Mouse (Mus musculus): ENCODE measurements around the gene Cep70. TPM values are rescaled to one million over a fixed set of nuclear protein-coding genes. Genes with fewer than 3 reads are reported as not detected.

Gene Cep70
- total and polyA plus RNA-seq, 3 experiments: 7.3 to 7.6 TPM; not detected in 1

DNA sequence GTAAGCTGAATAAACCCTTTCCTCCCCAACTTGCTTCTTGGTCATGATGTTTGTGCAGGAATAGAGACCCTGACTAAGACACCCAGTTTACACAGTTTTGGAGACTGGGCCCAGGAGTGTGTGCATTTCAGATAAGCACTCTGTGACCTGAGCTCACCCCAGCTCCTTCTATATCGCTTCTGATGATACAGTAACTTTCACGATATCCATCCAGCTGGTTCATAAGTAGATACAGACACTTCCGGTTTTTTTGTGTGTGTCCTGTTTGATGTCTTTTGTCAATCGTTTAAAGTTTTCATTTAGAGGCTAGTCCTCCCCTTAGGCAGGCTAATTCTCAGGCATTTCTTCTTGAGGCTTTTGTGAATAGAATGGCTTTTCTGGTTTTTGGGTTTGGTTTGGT, 21.5 kb upstream of the Cep70 start (continued):
- TF ChIP-seq MYB (IDR thresholded peaks at IDR 0.05; ENCODE audit: low read depth, low read length) (no peak), HCFC1 (IDR thresholded peaks at IDR 0.05; ENCODE audit: low read depth, low read length) (no peak; the same call in 1 of the 2 replicates), NELFE (IDR thresholded peaks at IDR 0.05; ENCODE audit: low read depth, low read length) (no peak), UBTF (IDR thresholded peaks at IDR 0.05; ENCODE audit: borderline replicate concordance, insufficient read depth, low read depth, low read length) (no peak)

DNA sequence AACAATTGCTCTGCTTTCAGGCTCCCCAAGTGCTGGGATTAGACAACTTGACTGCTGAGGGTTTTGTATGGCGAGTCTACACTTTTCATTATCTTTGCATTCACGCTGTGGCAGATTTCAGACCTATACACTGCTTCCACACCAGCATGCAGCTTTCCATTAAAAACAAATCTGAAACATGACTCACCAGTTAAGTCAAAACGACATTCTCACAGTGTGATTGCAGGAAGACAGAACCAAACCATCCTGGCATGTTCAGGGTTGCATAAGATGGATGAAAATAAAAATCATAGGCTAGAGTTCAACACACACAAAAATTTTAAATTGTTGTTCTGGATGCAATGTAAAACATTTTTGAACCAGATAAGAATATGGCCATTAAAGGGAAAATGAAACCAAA, 18.6 kb upstream of the Cep70 start:
- Histone ChIP-seq H3K79me2 (ENCODE audit: control insufficient read depth, insufficient read depth, low read length, poor library complexity) (no peaks in the 10 kb centered on the region), H3K36me3 (ENCODE audit: control insufficient read depth in 1 of 2, insufficient read depth in 2 of 2, low read length in 2 of 2) (peaks cover 0 to 19% of the 10 kb centered on the region in 2 experiments; a peak in 2 of 4 replicates), H3K4me3 (ENCODE audit: control insufficient read depth in 1 of 2, insufficient read depth in 1 of 2, low read depth in 2 of 2, low read length in 2 of 2) (no peak overlapping the region), H3K27ac (ENCODE audit: control insufficient read depth, low read depth, low read length) (no peak overlapping the region), H3K27me3 (ENCODE audit: control insufficient read depth in 1 of 2, insufficient read depth in 2 of 2, low read length in 2 of 2) (no peaks in the 10 kb centered on the region), H3K4me1 (ENCODE audit: control insufficient read depth in 1 of 2, insufficient read depth in 2 of 2, low read length in 2 of 2) (peaks cover 11 to 12% of the 10 kb centered on the region in 2 experiments), H3K9me3 (replicated peaks; ENCODE audit: insufficient read depth, low read length) (no peaks in the 10 kb centered on the region), H3K9ac (ENCODE audit: control insufficient read depth, low read depth, low read length, poor library complexity, severe bottlenecking) (no peak overlapping the region)
- TF ChIP-seq ZNF384 (IDR thresholded peaks at IDR 0.05; ENCODE audit: low read depth, low read length): no peak
- TF ChIP-seq MAFK (IDR thresholded peaks at IDR 0.05; ENCODE audit: borderline replicate concordance, low read depth, low read length): no peak
- no peak for TF ChIP-seq ZC3H11A (IDR thresholded peaks at IDR 0.05; ENCODE audit: low read depth, low read length)
- TF ChIP-seq MYB (IDR thresholded peaks at IDR 0.05; ENCODE audit: low read depth, low read length): no peak
- TF ChIP-seq KAT2A (conservative IDR thresholded peaks at IDR 0.05; ENCODE audit: low read depth, low read length): no peak
- no peak for TF ChIP-seq CHD2 (IDR thresholded peaks at IDR 0.05; ENCODE audit: low read length)
- TF ChIP-seq SMC3 (IDR thresholded peaks at IDR 0.05; ENCODE audit: low read depth, low read length): no peak
- TF ChIP-seq NELFE (IDR thresholded peaks at IDR 0.05; ENCODE audit: low read depth, low read length): no peak
- no peak for TF ChIP-seq MXI1 (IDR thresholded peaks at IDR 0.05; ENCODE audit: low read depth, low read length)
- TF ChIP-seq E2F4 (IDR thresholded peaks at IDR 0.05; ENCODE audit: borderline replicate concordance, low read depth, low read length): no peak
- TF ChIP-seq NRF1 (IDR thresholded peaks at IDR 0.05; ENCODE audit: insufficient read depth, low read depth, low read length, poor library complexity, severe bottlenecking): no peak
- TF ChIP-seq POLR2AphosphoS5 (IDR thresholded peaks at IDR 0.05; ENCODE audit: borderline replicate concordance, low read depth, low read length): no peak
- TF ChIP-seq RCOR1 (IDR thresholded peaks at IDR 0.05; ENCODE audit: low read depth, low read length): no peak
- TF ChIP-seq BHLHE40 (IDR thresholded peaks at IDR 0.05; ENCODE audit: borderline replicate concordance, low read depth, low read length): no peak
- TF ChIP-seq UBTF (IDR thresholded peaks at IDR 0.05; ENCODE audit: borderline replicate concordance, insufficient read depth, low read depth, low read length): no peak
- no peak for TF ChIP-seq RAD21 (IDR thresholded peaks at IDR 0.05; ENCODE audit: low read depth, low read length)
- no peak for DNase-seq (ENCODE audit: low read depth, low spot score)

DNA sequence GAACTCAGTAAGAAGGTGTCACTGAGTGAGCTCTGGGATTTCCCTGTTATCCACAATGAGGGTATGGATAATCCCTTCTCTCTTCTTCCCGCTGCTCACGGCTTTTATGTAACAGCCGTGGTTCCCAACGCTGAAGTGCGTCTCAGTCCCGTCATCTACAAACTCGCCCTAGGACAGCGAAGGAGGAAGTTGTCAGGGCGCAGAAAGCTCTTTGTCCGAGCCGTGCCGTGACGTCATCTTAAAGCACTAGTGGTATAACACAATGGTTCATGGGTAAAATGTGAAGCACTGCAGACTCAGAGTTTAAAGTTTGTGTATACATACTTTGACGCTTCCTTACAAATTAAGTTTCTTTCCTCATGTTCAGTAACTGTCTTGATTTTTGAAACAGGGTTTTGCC, 13.7 kb upstream of the Cep70 start:
- DNase-seq (ENCODE audit: low read depth, low spot score): peak; percentile 76
- no peak for TF ChIP-seq MAFK (IDR thresholded peaks at IDR 0.05; ENCODE audit: borderline replicate concordance, low read depth, low read length)
- TF ChIP-seq TBP (IDR thresholded peaks at IDR 0.05; ENCODE audit: low read depth, low read length): no peak
- 0 out of 2 replicates have a peak, but pooled peaks have one; percentile 40 for TF ChIP-seq ELF1 (IDR thresholded peaks at IDR 0.05; ENCODE audit: low read depth, low read length)
- no peak for TF ChIP-seq SMC3 (IDR thresholded peaks at IDR 0.05; ENCODE audit: low read depth, low read length)
- TF ChIP-seq NELFE (IDR thresholded peaks at IDR 0.05; ENCODE audit: low read depth, low read length): no peak
- TF ChIP-seq MXI1 (IDR thresholded peaks at IDR 0.05; ENCODE audit: low read depth, low read length): no peak
- peak; percentile 34; the same call in 1 of the 2 replicates for TF ChIP-seq SIN3A (IDR thresholded peaks at IDR 0.05; ENCODE audit: low read length)
- TF ChIP-seq POLR2A (IDR thresholded peaks at IDR 0.05; ENCODE audit: control insufficient read depth in 1 of 2, insufficient read depth in 1 of 2, low read depth in 1 of 2, low read length in 2 of 2, poor library complexity in 1 of 2): 0 out of 4 replicates have a peak, but pooled peaks of 1 of the 2 experiments have one; percentile 29
- TF ChIP-seq BHLHE40 (IDR thresholded peaks at IDR 0.05; ENCODE audit: borderline replicate concordance, low read depth, low read length): no peak
- TF ChIP-seq MYC (IDR thresholded peaks at IDR 0.05; ENCODE audit: low read depth, low read length): no peak
- peak overlapping the region; percentile 54 to 57 for H3K4me3 ChIP-seq (ENCODE audit: control insufficient read depth in 1 of 2, insufficient read depth in 1 of 2, low read depth in 2 of 2, low read length in 2 of 2)
- H3K9me3 ChIP-seq (replicated peaks; ENCODE audit: insufficient read depth, low read length): no peaks in the 10 kb centered on the region
- peaks cover 0 to 3% of the 10 kb centered on the region in 2 experiments; a peak in 2 of 4 replicates for H3K36me3 ChIP-seq (ENCODE audit: control insufficient read depth in 1 of 2, insufficient read depth in 2 of 2, low read length in 2 of 2)
- no peaks in the 10 kb centered on the region for H3K79me2 ChIP-seq (ENCODE audit: control insufficient read depth, insufficient read depth, low read length, poor library complexity)
- no peaks in the 10 kb centered on the region for H3K27me3 ChIP-seq (ENCODE audit: control insufficient read depth in 1 of 2, insufficient read depth in 2 of 2, low read length in 2 of 2)
- peak overlapping the region; percentile 5; the same call in 1 of the 2 replicates for H3K27ac ChIP-seq (ENCODE audit: control insufficient read depth, low read depth, low read length)
- peak overlapping the region; percentile 51 for H3K9ac ChIP-seq (ENCODE audit: control insufficient read depth, low read depth, low read length, poor library complexity, severe bottlenecking)
- no peaks in the 10 kb centered on the region; a peak in 1 of 4 replicates for H3K4me1 ChIP-seq (ENCODE audit: control insufficient read depth in 1 of 2, insufficient read depth in 2 of 2, low read length in 2 of 2)
